Mouse (Mus musculus) CH12.LX (cell line): ENCODE measurements around the gene Tcea3. TPM values are rescaled to one million over a fixed set of nuclear protein-coding genes. Genes with fewer than 3 reads are reported as not detected.

Source experiments
- DNase-seq: peaks from one replicate; pipeline ENCODE4 v3.0.0-alpha.2; 2013; ENCODE audit errors: extremely low read depth
- H3K27ac ChIP-seq: 2 replicates; pipeline ENCODE4 v1.5.1; 2012; ENCODE audit warnings: low read depth, mild to moderate bottlenecking, control low read depth, moderate library complexity; ENCODE audit not compliant: insufficient read depth
- H3K27me3 ChIP-seq: replicated peaks from 2 replicates; pipeline ENCODE3; 2012; ENCODE audit warnings: inconsistent platforms
- H3K36me3 ChIP-seq, 2 experiments: replicated peaks in 1 of 2; 2 replicates each; pipeline versions ENCODE3 to v1.6.1; 2012; ENCODE audit warnings: inconsistent platforms in 1 of 2, low read length in 1 of 2, mild to moderate bottlenecking in 1 of 2, mixed read lengths in 1 of 2, moderate library complexity in 1 of 2; ENCODE audit not compliant: control insufficient read depth in 1 of 2, insufficient read depth in 1 of 2
- H3K4me1 ChIP-seq, 2 experiments: 2 replicates each; pipeline ENCODE4 v1.6.1; 2012; ENCODE audit warnings: inconsistent platforms in 1 of 2, moderate library complexity in 1 of 2; ENCODE audit not compliant: insufficient read depth in 2 of 2, control insufficient read depth in 1 of 2
- H3K4me2 ChIP-seq: 2 replicates; pipeline ENCODE4 v1.6.1; 2012; ENCODE audit warnings: low read depth, mild to moderate bottlenecking, control low read depth; ENCODE audit not compliant: poor library complexity, insufficient read depth, severe bottlenecking
- H3K4me3 ChIP-seq, 3 experiments: fragments of 150-350 bp in 1 of 3; sonication (generic) in 1 of 3; replicated peaks in 1 of 3; 2 replicates each; pipeline versions ENCODE3 to v1.5.1; 2011 to 2012; ENCODE audit warnings: low read depth in 2 of 3, low read length in 2 of 3, mild to moderate bottlenecking in 2 of 3, moderate library complexity in 2 of 3, control low read depth in 1 of 3, improper control_type of control experiment in 1 of 3, inconsistent platforms in 1 of 3, mixed read lengths in 1 of 3; ENCODE audit not compliant: poor library complexity in 1 of 3
- H3K79me2 ChIP-seq: replicated peaks from 2 replicates; pipeline ENCODE4 v1.6.1; 2012; ENCODE audit warnings: mild to moderate bottlenecking, moderate library complexity; ENCODE audit not compliant: control insufficient read depth, poor library complexity, insufficient read depth, severe bottlenecking; ENCODE audit errors: extremely low read depth
- H3K9ac ChIP-seq: 2 replicates; pipeline ENCODE4 v1.6.1; 2012; ENCODE audit warnings: low read depth, mild to moderate bottlenecking, control low read depth, moderate library complexity; ENCODE audit not compliant: insufficient read depth
- H3K9me3 ChIP-seq: replicated peaks from 2 replicates; pipeline ENCODE3; 2012; ENCODE audit warnings: low read length, inconsistent platforms, mixed read lengths
- CHD2 ChIP-seq: IDR thresholded peaks from 2 replicates; pipeline ENCODE4 v1.6.1; 2011; ENCODE audit warnings: low read length, improper control_type of control experiment
- CTCF ChIP-seq, 2 experiments: IDR thresholded peaks in 1 of 2; conservative IDR thresholded peaks in 1 of 2; 2 replicates each; pipeline ENCODE4 v1.5.1; 2011 to 2012; ENCODE audit warnings: low read depth in 2 of 2, low read length in 2 of 2, improper control_type of control experiment in 1 of 2, inconsistent platforms in 1 of 2, mild to moderate bottlenecking in 1 of 2, moderate library complexity in 1 of 2
- ELF1 ChIP-seq: IDR thresholded peaks from 2 replicates; pipeline ENCODE4 v1.6.1; 2014; ENCODE audit warnings: low read depth, mild to moderate bottlenecking, inconsistent platforms, low read length, improper control_type of control experiment
- EP300 ChIP-seq: IDR thresholded peaks from 2 replicates; pipeline ENCODE4 v1.6.1; 2011; ENCODE audit warnings: low read length, improper control_type of control experiment
- MAX ChIP-seq: IDR thresholded peaks from 2 replicates; pipeline ENCODE4 v1.6.1; 2011; ENCODE audit warnings: low read length, improper control_type of control experiment
- MAZ ChIP-seq: IDR thresholded peaks from 2 replicates; pipeline ENCODE4 v1.6.1; 2012; ENCODE audit warnings: low read depth, mild to moderate bottlenecking, inconsistent platforms, low read length, improper control_type of control experiment, moderate library complexity
- MXI1 ChIP-seq: IDR thresholded peaks from 2 replicates; pipeline ENCODE4 v1.6.1; 2011; ENCODE audit warnings: mild to moderate bottlenecking, low read depth, low read length, improper control_type of control experiment
- POLR2AphosphoS2 ChIP-seq: IDR thresholded peaks from 2 replicates; pipeline ENCODE4 v1.6.1; 2011; ENCODE audit warnings: low read depth, low read length, improper control_type of control experiment
- RCOR1 ChIP-seq: conservative IDR thresholded peaks from 2 replicates; pipeline ENCODE4 v1.6.1; 2012; ENCODE audit warnings: low read depth, mild to moderate bottlenecking, inconsistent platforms, low read length, improper control_type of control experiment
- SIN3A ChIP-seq: IDR thresholded peaks from 2 replicates; pipeline ENCODE4 v1.6.1; 2012; ENCODE audit warnings: low read length, improper control_type of control experiment, inconsistent platforms
- UBTF ChIP-seq: IDR thresholded peaks from 2 replicates; pipeline ENCODE4 v1.6.1; 2012; ENCODE audit warnings: low read depth, mild to moderate bottlenecking, inconsistent platforms, low read length, improper control_type of control experiment, moderate library complexity
- USF1 ChIP-seq: IDR thresholded peaks from 2 replicates; pipeline ENCODE4 v1.6.1; 2014; ENCODE audit warnings: low read depth, mild to moderate bottlenecking, inconsistent platforms, low read length, improper control_type of control experiment
- USF2 ChIP-seq: conservative IDR thresholded peaks from 2 replicates; pipeline ENCODE4 v1.6.1; 2011; ENCODE audit warnings: low read depth, low read length, improper control_type of control experiment
- ZNF384 ChIP-seq: IDR thresholded peaks from 2 replicates; pipeline ENCODE4 v1.6.1; 2012; ENCODE audit warnings: low read depth, low read length, improper control_type of control experiment, inconsistent platforms
- dilution Hi-C: fragments of 300-500 bp; cut with MboI; formaldehyde crosslinking; loops from 2 replicates; pipeline ENCODE4 v1.14.3; 2020; ENCODE audit warnings: low sequenced_read_pairs; ENCODE audit not compliant: extremely low pct_unique_long_range_greater_than_20kb, extremely low pct_ligation_motif_present
- in situ Hi-C: fragments of 300-500 bp; cut with MboI; formaldehyde crosslinking; loops from 3 replicates; pipeline ENCODE4 v1.14.3; 2019; ENCODE audit warnings: low sequenced_read_pairs, low pct_ligation_motif_present, low pct_unique_long_range_greater_than_20kb, mixed read lengths
- polyA plus RNA-seq: library from polyadenylated mRNA; unstranded; fragments of >175 nt; gene quantifications from 2 replicates; pipeline ENCODE4 v1.2.1, GENCODE M21; 2012; ENCODE audit warnings: low read depth; ENCODE audit not compliant: insufficient read length
- total RNA-seq, 2 experiments: library from RNA; depleted of rRNA; stranded (reverse); fragments of 300-350 nt in 1 of 2; fragments of >200 nt in 1 of 2; gene quantifications; 2 replicates each; pipeline ENCODE4 v1.2.3; 2012 to 2014

Tcea3 gene
- total and polyA plus RNA-seq, 3 experiments = not detected

DNA sequence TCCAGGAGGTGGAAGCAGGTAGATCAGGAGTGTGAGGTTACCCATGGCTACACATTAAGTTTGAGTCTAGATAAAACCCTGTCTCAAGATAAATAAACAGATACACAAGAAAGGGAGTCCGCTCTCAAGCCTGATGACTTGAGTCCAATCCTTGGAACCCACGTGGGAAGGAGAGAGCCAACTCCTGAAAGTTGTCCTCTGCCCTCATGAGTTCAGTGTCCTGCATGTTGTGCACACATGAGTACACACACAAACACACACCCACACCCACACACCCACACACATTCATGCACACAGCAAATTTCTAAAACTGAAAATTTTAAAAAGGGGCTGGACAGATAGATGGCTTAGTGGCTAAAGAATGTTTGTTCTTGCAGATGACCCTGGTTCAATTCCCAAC, 42.8 kb upstream of the Tcea3 start:
- Histone ChIP-seq H3K9ac (no peak overlapping the region), H3K9me3 (no peaks in the 10 kb centered on the region), H3K36me3 (no peaks in the 10 kb centered on the region), H3K4me3 (no peak overlapping the region), H3K79me2 (no peaks in the 10 kb centered on the region), H3K4me2 (no peak overlapping the region), H3K27ac (no peak overlapping the region), H3K27me3 (peaks cover 60% of the 10 kb centered on the region), H3K4me1 (peaks cover 3 to 8% of the 10 kb centered on the region in 2 experiments; a peak in 3 of 4 replicates)
- DNase-seq = no peak
- dilution Hi-C loops = no loop called here
- no peak for TF ChIP-seq POLR2AphosphoS2
- no peak for TF ChIP-seq EP300
- TF ChIP-seq MXI1 = no peak
- TF ChIP-seq ZNF384 = no peak
- TF ChIP-seq RCOR1 = no peak
- no peak for TF ChIP-seq MAX
- TF ChIP-seq USF1 = no peak
- no peak for TF ChIP-seq USF2
- no peak for TF ChIP-seq SIN3A
- no peak for TF ChIP-seq MAZ
- TF ChIP-seq CHD2 = no peak
- no peak for TF ChIP-seq CTCF (conservative IDR thresholded peaks at IDR 0.05 in 1 of 2, IDR thresholded peaks at IDR 0.05 in 1 of 2; ENCODE audit: low read depth in 2 of 2, low read length in 2 of 2)
- in situ Hi-C loops = loop anchor here (5.0 kb wide), 2 partner anchors 38 to 42 kb away; no protein-coding TSS in a partner anchor

DNA sequence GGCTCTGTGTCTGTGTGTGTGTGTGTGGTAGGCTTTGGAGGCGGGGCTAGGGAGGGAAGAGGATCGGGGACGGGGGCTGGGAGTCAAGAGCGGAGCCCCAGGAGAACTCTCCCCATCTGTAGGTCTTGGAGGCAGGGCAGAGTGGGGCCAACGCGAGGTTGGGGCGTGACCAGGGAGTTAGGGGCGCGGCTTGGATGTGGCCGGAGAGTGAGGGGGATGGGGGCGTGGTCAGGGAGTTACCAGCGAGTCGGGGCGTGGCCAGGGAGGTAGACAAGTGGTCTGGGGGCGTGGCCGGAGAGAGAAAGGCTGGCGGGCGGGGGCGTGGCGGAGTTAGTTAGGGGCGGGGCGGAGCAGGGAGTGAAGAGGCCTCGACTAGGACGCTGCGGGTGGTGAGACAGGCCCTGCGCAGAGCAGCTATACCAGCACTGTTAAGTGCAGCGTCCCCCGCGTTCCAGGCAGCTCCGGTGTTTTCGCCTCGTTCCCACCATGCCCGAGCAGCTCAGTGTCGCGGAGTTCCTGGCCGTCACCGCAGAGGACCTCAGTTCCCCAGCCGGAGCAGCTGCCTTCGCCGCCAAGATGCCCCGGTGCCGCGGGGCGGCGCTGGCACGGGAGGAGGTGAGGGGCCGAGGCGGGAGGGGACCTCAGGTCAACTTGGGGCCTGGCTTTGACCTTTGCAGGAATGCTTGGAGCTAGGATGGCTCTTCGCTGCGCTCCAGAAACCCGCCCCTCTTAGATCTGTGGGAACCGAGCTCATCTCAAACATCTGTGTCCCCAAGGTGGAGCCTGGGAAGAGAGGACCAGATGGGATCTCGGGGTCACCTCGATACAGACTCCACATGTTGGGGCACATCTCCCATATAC, 41.3 kb upstream of the Tcea3 start, which contains the start of gene Asap3:
Gene Asap3, plus strand, starts transcription at position 333 of the 861 bp plus-strand sequence.
- in situ Hi-C loops = loop anchor here (5.0 kb wide), 1 partner anchor 36 kb away; no protein-coding TSS in a partner anchor
- H3K4me1 ChIP-seq = peaks cover 3 to 8% of the 10 kb centered on the region in 2 experiments; a peak in 3 of 4 replicates
- dilution Hi-C loops = no loop called here
- peaks cover 70% of the 10 kb centered on the region for H3K27me3 ChIP-seq
- H3K4me3 ChIP-seq = peak within 1 kb of the TSS; percentile 31 to 69 (median 45)
- no peaks in the 10 kb centered on the region for H3K9me3 ChIP-seq
- H3K9ac ChIP-seq = peak within 1 kb of the TSS; percentile 55
- H3K4me2 ChIP-seq = peak within 1 kb of the TSS; percentile 85
- peak; percentile 78 for DNase-seq
- no peaks in the 10 kb centered on the region for H3K79me2 ChIP-seq
- no peak within 1 kb of the TSS for H3K27ac ChIP-seq
- TF ChIP-seq SIN3A (peak; percentile 43), EP300 (no peak), CTCF (conservative IDR thresholded peaks at IDR 0.05 in 1 of 2, IDR thresholded peaks at IDR 0.05 in 1 of 2; ENCODE audit: low read depth in 2 of 2, low read length in 2 of 2) (peak in 1 of 2 experiments; percentile 30; a peak in 2 of 4 replicates), USF1 (no peak), RCOR1 (no peak), MAZ (peak; percentile 55; the same call in 1 of the 2 replicates), ELF1 (0 out of 2 replicates have a peak, but pooled peaks have one; percentile 17), UBTF (peak; percentile 40; the same call in 1 of the 2 replicates), MXI1 (peak; percentile 63; the same call in 1 of the 2 replicates)
- H3K36me3 ChIP-seq = no peaks in the 10 kb centered on the region
